Mouse (Mus musculus) urinary bladder, postnatal 4 days (tissue): ENCODE measurements around the gene Cd151.
A peak's percentile ranks its signal among the peaks of the same experiment; 100 is the strongest.

Experiments used
- DNase-seq, 2 experiments: peaks; one replicate each; pipeline ENCODE4 v3.0.0; 2021 to 2022; ENCODE audit warnings: low spot score in 2 of 2

The Cd151 gene

DNA sequence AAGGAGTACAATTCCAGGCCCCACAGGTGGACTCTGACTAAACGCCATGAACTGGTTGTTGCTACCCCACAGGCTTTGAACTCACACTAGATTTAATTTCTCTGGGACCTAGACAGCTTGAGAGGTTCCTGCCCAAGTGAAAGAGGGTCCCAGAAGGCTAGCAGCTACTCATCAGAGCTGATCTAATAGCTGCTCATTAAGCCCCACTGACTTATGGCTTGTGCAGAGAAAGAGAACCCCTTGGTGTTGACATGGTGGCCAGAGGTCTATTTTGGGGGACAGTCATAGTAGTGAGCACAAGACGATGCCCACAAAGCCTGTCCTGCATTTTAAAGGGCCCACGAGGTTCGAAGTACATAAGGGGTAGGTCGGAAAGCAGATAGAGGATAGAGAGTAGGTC is 7.0 kb downstream of the Cd151 start:
- DNase-seq: no peak

GRCm38 (mm10) chr7:141475011-141475804 is 8.0 kb downstream of the Cd151 start, which contains the start of the genes Polr2l and Tspan4:
TSS of gene Polr2l (minus strand) at chr7:141475132.
TSS of gene Tspan4 (plus strand) at chr7:141475240.
- peak; percentile 78 to 82 for DNase-seq

DNA sequence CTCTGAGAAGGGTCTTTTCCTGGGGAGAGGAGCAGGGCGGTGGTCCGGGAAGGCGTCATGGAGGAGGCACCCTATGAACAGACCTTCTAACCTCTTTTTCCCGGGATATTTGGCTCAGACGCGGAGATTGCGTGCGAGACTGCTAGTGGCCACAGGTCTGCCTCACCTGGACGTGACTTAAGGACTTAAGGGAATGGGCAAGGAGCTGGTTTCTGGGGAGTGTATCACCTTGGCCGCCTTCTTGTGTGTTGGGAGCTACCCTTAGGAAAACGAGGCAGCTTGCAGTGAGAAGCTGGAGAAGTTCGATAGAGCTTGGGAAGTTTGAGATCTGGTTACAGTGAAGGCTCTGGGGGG is 8.6 kb downstream of the Cd151 start:
- no peak for DNase-seq

DNA sequence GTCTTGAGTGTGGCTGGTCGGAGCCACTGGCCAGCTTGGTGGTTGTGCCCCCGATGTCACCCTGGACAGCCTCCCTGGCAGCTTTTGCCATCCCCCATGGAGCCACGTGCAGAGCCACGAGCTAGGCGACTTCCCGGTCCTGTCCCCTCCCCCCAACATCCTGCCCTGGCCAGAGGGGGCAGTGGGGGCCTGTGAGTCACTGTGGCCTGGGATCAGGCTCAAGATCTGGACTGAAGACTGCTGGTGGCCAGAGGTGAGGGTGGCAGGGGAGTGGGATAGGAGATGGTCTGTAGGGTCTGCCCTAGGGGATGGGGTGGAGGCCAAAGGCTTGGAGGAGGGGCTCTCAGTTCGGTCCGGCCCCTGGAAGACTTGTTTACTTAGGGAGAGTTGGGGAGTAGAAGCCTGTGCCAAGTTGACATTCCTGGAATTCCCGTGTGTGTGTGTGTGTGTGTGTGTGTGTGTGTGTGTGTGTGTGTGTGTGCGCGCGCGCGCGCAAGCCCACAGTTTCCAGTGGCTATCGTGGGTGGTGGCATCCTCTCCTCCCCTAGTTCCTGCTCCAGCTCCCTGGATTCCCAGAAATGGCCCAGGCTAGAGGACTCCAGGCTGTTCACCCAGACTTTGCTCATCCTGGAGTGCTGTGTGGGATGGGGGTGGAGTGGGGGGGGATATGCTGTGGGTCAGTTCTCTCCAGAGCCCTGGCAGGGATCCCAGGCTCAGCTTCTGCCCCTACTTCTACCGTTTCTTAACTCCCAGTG is 9.2 kb downstream of the Cd151 start:
- DNase-seq: peak; percentile 80 to 82

- no peak for DNase-seq
Observed at GRCm38 (mm10) chr7:141476981-141477370, 9.8 kb downstream of the Cd151 start.

GRCm38 (mm10) chr7:141477578-141478269 is 10.5 kb downstream of the Cd151 start:
- DNase-seq: no peak

DNA sequence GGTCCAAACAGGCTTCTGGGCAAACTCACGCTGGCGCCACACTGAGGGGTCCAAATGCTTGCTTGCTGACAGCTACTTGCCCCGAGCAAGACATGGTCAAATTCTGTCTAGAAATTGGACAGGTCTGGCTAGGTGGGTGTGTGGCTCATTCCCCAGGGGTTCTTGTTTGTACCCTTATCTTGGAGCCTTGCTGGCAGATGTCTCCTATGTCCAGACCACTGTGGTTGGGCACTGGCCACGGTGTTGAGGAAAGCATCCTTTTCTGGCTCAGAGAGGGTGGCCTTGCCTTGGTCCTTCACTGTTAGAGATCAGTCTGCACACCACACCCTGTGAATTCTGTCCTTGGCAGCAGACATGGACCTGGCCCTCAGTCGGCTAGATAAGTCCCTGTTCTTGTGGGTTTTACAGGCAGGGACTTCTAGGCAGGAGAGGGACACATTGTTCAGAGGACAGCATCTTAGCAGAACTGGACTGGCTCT is 11.1 kb downstream of the Cd151 start:
- DNase-seq: no peak

DNA sequence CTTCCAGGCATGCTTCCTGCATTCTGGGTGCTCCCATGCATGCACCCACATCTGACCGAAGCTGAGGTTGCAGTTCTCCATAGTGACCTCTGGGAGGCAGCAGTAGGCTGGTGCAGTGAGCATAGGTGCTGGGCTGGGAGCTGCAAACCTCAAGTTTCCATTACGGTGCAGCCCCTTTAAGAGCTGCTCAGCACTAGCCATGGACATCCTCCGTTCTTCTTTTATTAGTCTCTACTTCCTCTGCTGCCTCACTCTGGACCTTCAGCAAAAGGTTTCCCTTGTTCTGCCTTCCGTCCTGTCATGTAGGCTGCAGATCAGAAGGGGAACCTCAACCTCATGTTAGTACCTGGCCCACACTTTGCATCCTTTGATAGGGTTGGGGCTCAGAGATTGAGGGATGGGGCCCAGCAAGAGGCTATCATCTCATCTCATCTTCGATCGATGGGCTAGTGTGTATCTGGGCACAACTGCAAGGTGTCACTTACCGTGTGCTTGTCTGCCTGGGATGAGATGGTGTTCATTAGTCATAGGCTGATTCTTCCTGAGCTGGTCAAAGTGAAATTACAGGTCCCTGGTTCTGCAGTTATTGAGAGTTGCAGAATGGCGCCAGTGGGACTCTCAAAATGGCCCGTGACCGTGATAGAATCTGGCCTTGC is 13.8 kb downstream of the Cd151 start:
- DNase-seq: peak in 1 of 2 experiments; percentile 53

- DNase-seq: no peak
Observed at GRCm38 (mm10) chr7:141481498-141482401, 14.6 kb downstream of the Cd151 start.

GRCm38 (mm10) chr7:141482531-141483024 is 15.4 kb downstream of the Cd151 start:
- no peak for DNase-seq

DNA sequence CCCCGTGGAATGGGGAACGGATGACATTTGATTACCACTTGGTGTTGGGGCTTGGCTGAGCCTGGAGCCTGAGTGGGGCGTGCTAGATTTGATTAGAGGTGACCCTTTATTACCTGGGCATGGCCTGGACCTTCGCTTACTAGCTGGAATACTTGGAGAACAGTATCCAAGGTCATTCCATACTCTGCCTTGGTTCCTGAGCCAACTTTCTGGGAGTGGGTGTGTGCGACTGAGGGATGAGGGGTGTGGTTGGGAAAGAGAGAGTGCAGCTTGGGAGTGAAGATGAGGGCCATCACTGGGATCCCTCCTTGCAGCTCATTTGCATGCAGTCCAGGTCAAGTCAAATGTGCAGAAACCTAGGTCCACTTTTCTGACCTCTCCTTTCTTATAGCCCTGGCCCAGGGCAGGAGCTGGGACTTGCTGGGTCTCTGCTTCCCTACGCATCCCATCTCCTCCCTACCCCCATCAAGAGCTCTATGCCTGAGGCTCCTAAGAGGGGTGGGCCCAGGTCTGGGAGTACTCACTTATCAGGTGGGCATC is 16.0 kb downstream of the Cd151 start:
- no peak for DNase-seq

DNA sequence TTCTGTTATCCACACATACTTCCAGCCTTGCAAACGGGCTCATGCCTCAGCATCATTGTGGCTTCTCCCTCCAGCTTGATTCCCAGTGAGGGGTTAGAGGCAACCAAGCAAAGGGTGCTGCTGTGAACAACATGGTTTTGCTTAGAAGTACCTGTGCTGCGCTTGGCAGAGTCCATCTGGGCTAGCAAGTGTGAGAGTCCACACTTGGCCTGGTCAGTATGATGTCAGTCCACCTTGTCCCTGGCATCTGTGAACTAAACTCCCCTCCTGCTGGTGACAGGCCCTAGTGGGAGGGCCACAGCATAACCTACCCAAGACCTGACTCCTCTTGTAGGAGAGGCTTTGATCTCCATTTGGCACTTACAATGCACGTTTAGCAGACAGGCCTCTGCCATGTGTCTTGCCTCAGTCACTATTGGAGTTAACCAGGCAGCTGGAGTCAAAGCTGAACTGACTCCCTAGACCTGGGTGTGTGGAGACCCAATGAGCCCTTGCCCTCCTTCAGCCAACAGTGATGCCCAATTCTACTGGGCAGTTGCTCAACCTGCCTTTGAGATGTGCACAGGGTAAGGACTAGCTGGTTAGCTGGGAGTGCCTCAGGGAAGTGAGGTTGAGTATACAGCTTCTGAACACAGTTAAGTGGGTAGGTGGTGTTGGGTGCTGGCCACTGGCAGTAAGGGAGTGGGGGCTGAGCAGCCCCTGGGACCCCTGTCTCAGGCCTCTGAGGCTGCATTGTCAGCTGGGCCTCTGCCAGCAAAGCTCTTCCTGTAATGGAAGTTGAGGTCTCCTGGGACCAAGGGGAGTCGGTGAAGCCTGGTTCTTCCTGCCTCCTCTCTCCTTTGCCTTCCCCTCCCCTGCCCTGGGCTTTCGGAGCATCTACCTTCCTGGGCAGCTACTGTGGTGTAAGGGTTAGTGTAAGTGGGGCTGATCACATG is 17.3 kb downstream of the Cd151 start:
- no peak for DNase-seq

DNA sequence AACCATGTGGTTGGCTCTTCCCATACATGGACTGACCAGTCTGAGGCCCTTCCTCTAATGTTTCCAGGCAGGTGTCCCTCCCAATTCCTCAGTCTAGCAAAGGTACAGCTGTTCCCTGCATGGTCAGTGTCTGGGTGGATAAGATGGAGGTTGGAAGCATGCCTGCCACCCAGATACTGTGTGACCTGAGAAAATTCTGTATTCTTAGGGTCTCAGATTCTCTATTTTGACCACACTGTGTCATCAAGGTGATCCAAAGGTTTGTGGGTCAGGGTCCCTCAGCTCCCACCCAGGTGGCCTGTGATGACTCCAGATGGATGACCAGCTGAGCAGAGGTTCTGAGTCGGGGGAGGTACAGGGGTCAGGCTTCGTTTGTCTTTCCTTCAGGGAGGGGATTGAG is 18.0 kb downstream of the Cd151 start:
- no peak for DNase-seq

- DNase-seq: no peak
Observed at GRCm38 (mm10) chr7:141485606-141486005, 18.4 kb downstream of the Cd151 start.

GRCm38 (mm10) chr7:141486239-141486638 is 19.0 kb downstream of the Cd151 start:
- no peak for DNase-seq

- DNase-seq: no peak
Observed at GRCm38 (mm10) chr7:141487141-141487540, 19.9 kb downstream of the Cd151 start.

DNA sequence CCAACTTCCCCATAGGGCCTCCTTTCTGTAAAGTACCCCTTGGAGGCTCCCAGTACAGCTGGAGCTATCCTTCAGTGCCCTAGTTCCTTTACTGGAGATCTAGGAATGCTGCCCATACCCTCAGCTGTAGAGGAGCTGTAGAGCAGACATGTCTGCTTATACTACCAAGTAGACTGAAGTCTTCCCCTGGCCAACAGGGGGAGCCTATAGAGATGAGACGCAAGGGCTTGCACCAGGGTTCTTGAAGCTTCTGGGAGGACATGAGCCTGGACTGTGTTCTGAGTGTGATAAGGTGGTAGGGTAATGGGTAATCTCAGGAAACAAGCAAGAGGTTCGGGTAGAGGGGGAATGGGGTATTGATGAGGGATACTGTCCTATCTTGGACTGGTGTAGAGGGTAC is 24.0 kb downstream of the Cd151 start:
- no peak for DNase-seq

GRCm38 (mm10) chr7:141492738-141493137 is 25.5 kb downstream of the Cd151 start:
- DNase-seq: no peak

- no peak for DNase-seq
Observed at GRCm38 (mm10) chr7:141493729-141494128, 26.5 kb downstream of the Cd151 start.
